Mouse (Mus musculus) MEL (cell line): ENCODE data around the gene Triobp. TPM values are rescaled to one million over a fixed set of nuclear protein-coding genes. Genes with fewer than 3 reads are reported as not detected.

Experiments
- DNase-seq: peaks from one replicate; pipeline ENCODE4 v3.0.0; 2011; ENCODE audit warnings: low read depth, low spot score
- H3K27ac ChIP-seq: 2 replicates; pipeline ENCODE4 v1.5.1; 2012; ENCODE audit warnings: low read depth, mild to moderate bottlenecking, control low read depth, low read length, moderate library complexity; ENCODE audit not compliant: control insufficient read depth
- H3K27me3 ChIP-seq, 2 experiments: fragments of 150-350 bp in 1 of 2; sonication (generic) in 1 of 2; 2 replicates each; pipeline ENCODE4 v1.6.1; 2012; ENCODE audit warnings: low read length in 2 of 2, mild to moderate bottlenecking in 2 of 2, improper control_type of control experiment in 1 of 2, moderate library complexity in 1 of 2; ENCODE audit not compliant: insufficient read depth in 2 of 2, control insufficient read depth in 1 of 2
- H3K36me3 ChIP-seq, 2 experiments: 2 replicates each; pipeline ENCODE4 v1.6.1; 2012 to 2014; ENCODE audit warnings: low read length in 2 of 2, improper control_type of control experiment in 1 of 2, inconsistent platforms in 1 of 2, mild to moderate bottlenecking in 1 of 2; ENCODE audit not compliant: insufficient read depth in 2 of 2, control insufficient read depth in 1 of 2
- H3K4me1 ChIP-seq, 2 experiments: fragments of 150-350 bp in 1 of 2; sonication (generic) in 1 of 2; 2 replicates each; pipeline ENCODE4 v1.6.1; 2012; ENCODE audit warnings: low read length in 2 of 2, improper control_type of control experiment in 1 of 2, mild to moderate bottlenecking in 1 of 2; ENCODE audit not compliant: insufficient read depth in 2 of 2, control insufficient read depth in 1 of 2
- H3K4me3 ChIP-seq, 2 experiments: fragments of 150-350 bp in 1 of 2; sonication (generic) in 1 of 2; 2 replicates each; pipeline ENCODE4 v1.5.1; 2012; ENCODE audit warnings: low read depth in 2 of 2, low read length in 2 of 2, mild to moderate bottlenecking in 2 of 2, moderate library complexity in 2 of 2, control low read depth in 1 of 2, improper control_type of control experiment in 1 of 2; ENCODE audit not compliant: control insufficient read depth in 1 of 2, insufficient read depth in 1 of 2
- H3K79me2 ChIP-seq: 2 replicates; pipeline ENCODE4 v1.6.1; 2012; ENCODE audit warnings: mild to moderate bottlenecking, low read length, moderate library complexity; ENCODE audit not compliant: control insufficient read depth, poor library complexity, insufficient read depth
- H3K9ac ChIP-seq: 2 replicates; pipeline ENCODE4 v1.6.1; 2012; ENCODE audit warnings: low read depth, mild to moderate bottlenecking, control low read depth, low read length, moderate library complexity; ENCODE audit not compliant: control insufficient read depth, poor library complexity, severe bottlenecking
- H3K9me3 ChIP-seq: fragments of 150-350 bp; sonication (generic); replicated peaks from 2 replicates; pipeline ENCODE4 v1.6.1; 2012; ENCODE audit warnings: mild to moderate bottlenecking, low read length, improper control_type of control experiment, moderate library complexity; ENCODE audit not compliant: insufficient read depth
- CHD1 ChIP-seq: IDR thresholded peaks from 2 replicates; pipeline ENCODE4 v1.6.1; 2012; ENCODE audit warnings: low read depth, mild to moderate bottlenecking, inconsistent platforms, low read length, improper control_type of control experiment
- CTCF ChIP-seq, 3 experiments: IDR thresholded peaks in 2 of 3; conservative IDR thresholded peaks in 1 of 3; 2 replicates each; pipeline ENCODE4 v1.5.1; 2011 to 2012; ENCODE audit warnings: low read length in 3 of 3, low read depth in 2 of 3, mild to moderate bottlenecking in 2 of 3, improper control_type of control experiment in 1 of 3, inconsistent platforms in 1 of 3, mixed read lengths in 1 of 3, moderate library complexity in 1 of 3; ENCODE audit not compliant: control insufficient read depth in 1 of 3, insufficient read depth in 1 of 3, poor library complexity in 1 of 3, severe bottlenecking in 1 of 3
- E2F4 ChIP-seq: IDR thresholded peaks from 2 replicates; pipeline ENCODE4 v1.6.1; 2011; ENCODE audit warnings: low read depth, low read length, improper control_type of control experiment, borderline replicate concordance
- ETS1 ChIP-seq: IDR thresholded peaks from 2 replicates; pipeline ENCODE4 v1.6.1; 2012; ENCODE audit warnings: low read depth, mild to moderate bottlenecking, inconsistent platforms, low read length, improper control_type of control experiment, moderate library complexity
- HCFC1 ChIP-seq: IDR thresholded peaks from 2 replicates; pipeline ENCODE4 v1.6.1; 2012; ENCODE audit warnings: low read depth, mild to moderate bottlenecking, inconsistent platforms, low read length, improper control_type of control experiment, moderate library complexity
- KAT2A ChIP-seq: conservative IDR thresholded peaks from 2 replicates; pipeline ENCODE4 v1.6.1; 2012; ENCODE audit warnings: low read depth, low read length, improper control_type of control experiment, inconsistent platforms
- MAX ChIP-seq: IDR thresholded peaks from 2 replicates; pipeline ENCODE4 v1.6.1; 2011; ENCODE audit warnings: low read length, improper control_type of control experiment
- MYB ChIP-seq: IDR thresholded peaks from 2 replicates; pipeline ENCODE4 v1.6.1; 2011; ENCODE audit warnings: mild to moderate bottlenecking, low read depth, low read length, improper control_type of control experiment
- MYC ChIP-seq: IDR thresholded peaks from 2 replicates; pipeline ENCODE4 v1.6.1; 2011; ENCODE audit warnings: low read depth, mild to moderate bottlenecking, low read length, improper control_type of control experiment, moderate library complexity
- NELFE ChIP-seq: IDR thresholded peaks from 2 replicates; pipeline ENCODE4 v1.6.1; 2011; ENCODE audit warnings: low read depth, low read length, improper control_type of control experiment
- NRF1 ChIP-seq: IDR thresholded peaks from 2 replicates; pipeline ENCODE4 v1.6.1; 2014; ENCODE audit warnings: low read depth, mild to moderate bottlenecking, inconsistent platforms, low read length, improper control_type of control experiment, moderate library complexity; ENCODE audit not compliant: poor library complexity, insufficient read depth, severe bottlenecking
- POLR2A ChIP-seq, 2 experiments: IDR thresholded peaks; 2 replicates each; pipeline ENCODE4 v1.6.1; 2011 to 2012; ENCODE audit warnings: low read length in 2 of 2, mild to moderate bottlenecking in 2 of 2, control low read depth in 1 of 2, improper control_type of control experiment in 1 of 2, low read depth in 1 of 2, moderate library complexity in 1 of 2; ENCODE audit not compliant: control insufficient read depth in 1 of 2, insufficient read depth in 1 of 2, poor library complexity in 1 of 2
- POLR2AphosphoS5 ChIP-seq: IDR thresholded peaks from 2 replicates; pipeline ENCODE4 v1.6.1; 2012; ENCODE audit warnings: low read depth, borderline replicate concordance, mild to moderate bottlenecking, inconsistent platforms, low read length, moderate library complexity, mixed read lengths
- RAD21 ChIP-seq: IDR thresholded peaks from 2 replicates; pipeline ENCODE4 v1.6.1; 2011; ENCODE audit warnings: mild to moderate bottlenecking, low read depth, low read length, improper control_type of control experiment
- SMC3 ChIP-seq: IDR thresholded peaks from 2 replicates; pipeline ENCODE4 v1.6.1; 2011; ENCODE audit warnings: low read depth, low read length, improper control_type of control experiment
- UBTF ChIP-seq: IDR thresholded peaks from 2 replicates; pipeline ENCODE4 v1.6.1; 2012; ENCODE audit warnings: low read depth, mild to moderate bottlenecking, inconsistent platforms, low read length, improper control_type of control experiment, moderate library complexity, borderline replicate concordance; ENCODE audit not compliant: insufficient read depth
- USF2 ChIP-seq, 2 experiments: IDR thresholded peaks; 2 replicates each; pipeline ENCODE4 v1.6.1; 2011 to 2012; ENCODE audit warnings: improper control_type of control experiment in 2 of 2, low read length in 2 of 2, borderline replicate concordance in 1 of 2, inconsistent platforms in 1 of 2, low read depth in 1 of 2, mild to moderate bottlenecking in 1 of 2; ENCODE audit not compliant: insufficient read depth in 1 of 2
- ZC3H11A ChIP-seq: IDR thresholded peaks from 2 replicates; pipeline ENCODE4 v1.6.1; 2012; ENCODE audit warnings: low read depth, mild to moderate bottlenecking, inconsistent platforms, low read length, improper control_type of control experiment
- ZNF384 ChIP-seq: IDR thresholded peaks from 2 replicates; pipeline ENCODE4 v1.6.1; 2012; ENCODE audit warnings: low read depth, mild to moderate bottlenecking, inconsistent platforms, low read length, improper control_type of control experiment
- polyA plus RNA-seq, 2 experiments: library from polyadenylated mRNA; stranded (reverse) in 1 of 2; unstranded in 1 of 2; fragments of >175 nt in 1 of 2; fragments of >200 nt in 1 of 2; gene quantifications; 2 replicates each; pipeline versions ENCODE4 v1.2.1 to v1.2.4; 2012; ENCODE audit warnings: low replicate concordance in 2 of 2, low read depth in 1 of 2; ENCODE audit not compliant: insufficient read length in 2 of 2, insufficient read depth in 1 of 2, missing spikeins in 1 of 2
- total RNA-seq: library from RNA; depleted of rRNA; stranded (reverse); fragments of 300-350 nt; gene quantifications from 2 replicates; pipeline ENCODE4 v1.2.3, GENCODE M21; 2012

Triobp gene
- total and polyA plus RNA-seq, 3 experiments, result 18.4 to 31.3 TPM; not detected in 1

GRCm38 (mm10) chr15:79018191-79018590 is 70.7 kb downstream of the Triobp start:
- Histone ChIP-seq H3K36me3 (no peaks in the 10 kb centered on the region), H3K9me3 (no peaks in the 10 kb centered on the region), H3K79me2 (no peaks in the 10 kb centered on the region), H3K4me3 (no peak overlapping the region), H3K27ac (no peak overlapping the region), H3K27me3 (no peaks in the 10 kb centered on the region), H3K9ac (no peak overlapping the region), H3K4me1 (no peaks in the 10 kb centered on the region)
- no peak for DNase-seq
- TF ChIP-seq MYC (no peak), ETS1 (no peak), NRF1 (no peak), NELFE (no peak), MYB (no peak), SMC3 (no peak), POLR2AphosphoS5 (no peak), USF2 (IDR thresholded peaks at IDR 0.05; ENCODE audit: borderline replicate concordance in 1 of 2, insufficient read depth in 1 of 2, low read depth in 1 of 2, low read length in 2 of 2) (no peak), E2F4 (no peak), UBTF (no peak), KAT2A (no peak), CHD1 (no peak), ZC3H11A (no peak), MAX (no peak), CTCF (IDR thresholded peaks at IDR 0.05 in 2 of 3, conservative IDR thresholded peaks at IDR 0.05 in 1 of 3; ENCODE audit: control insufficient read depth in 1 of 3, insufficient read depth in 1 of 3, low read depth in 2 of 3, low read length in 3 of 3, poor library complexity in 1 of 3, severe bottlenecking in 1 of 3) (no peak), ZNF384 (no peak), POLR2A (IDR thresholded peaks at IDR 0.05; ENCODE audit: control insufficient read depth in 1 of 2, insufficient read depth in 1 of 2, low read depth in 1 of 2, low read length in 2 of 2, poor library complexity in 1 of 2) (no peak)

- no peak for DNase-seq
- H3K27ac ChIP-seq, result no peak overlapping the region
- no peaks in the 10 kb centered on the region for H3K9me3 ChIP-seq
- H3K27me3 ChIP-seq, result no peaks in the 10 kb centered on the region
- H3K36me3 ChIP-seq, result no peaks in the 10 kb centered on the region
- no peak overlapping the region for H3K4me3 ChIP-seq
- H3K4me1 ChIP-seq, result no peaks in the 10 kb centered on the region
- no peaks in the 10 kb centered on the region for H3K79me2 ChIP-seq
- TF ChIP-seq HCFC1, result no peak
- TF ChIP-seq SMC3, result 0 out of 2 replicates have a peak, but pooled peaks have one; percentile 8
- peak in 1 of 3 experiments; percentile 6; a peak in 1 of 6 replicates for TF ChIP-seq CTCF (IDR thresholded peaks at IDR 0.05 in 2 of 3, conservative IDR thresholded peaks at IDR 0.05 in 1 of 3; ENCODE audit: control insufficient read depth in 1 of 3, insufficient read depth in 1 of 3, low read depth in 2 of 3, low read length in 3 of 3, poor library complexity in 1 of 3, severe bottlenecking in 1 of 3)
- TF ChIP-seq RAD21, result peak; percentile 6
- H3K9ac ChIP-seq, result no peak overlapping the region
Observed at GRCm38 (mm10) chr15:79018886-79019285, 71.4 kb downstream of the Triobp start.
